Mouse (Mus musculus): Measurements from ENCODE around the gene Trio.
"Not testable (repeated sequence)": the region's sequence is repeated elsewhere in the genome, so short reads cannot be mapped to it uniquely, and the experiment has no call there.

The Trio gene

DNA sequence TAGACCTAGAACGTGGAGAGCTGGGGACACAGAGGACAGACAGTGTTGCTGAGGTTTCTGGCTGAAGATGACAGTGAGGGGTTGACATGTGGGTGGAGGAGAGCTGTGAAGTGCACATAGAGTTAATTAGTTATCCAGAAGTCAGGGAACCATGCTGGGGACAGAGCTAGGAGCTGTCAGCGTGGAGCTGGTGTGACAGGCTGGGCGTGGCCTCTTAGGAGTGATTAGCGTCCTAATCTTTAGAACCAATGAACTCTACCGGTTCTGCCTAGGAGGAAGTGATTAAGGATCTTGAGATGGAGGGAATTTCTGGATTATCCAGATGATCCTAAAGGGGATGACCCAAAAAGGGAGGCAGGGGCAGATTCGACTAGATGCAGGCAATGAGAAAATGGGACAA, 301.9 kb downstream of the Trio start:
- DNase-seq (ENCODE audit: low spot score in 2 of 2) = no peak

DNA sequence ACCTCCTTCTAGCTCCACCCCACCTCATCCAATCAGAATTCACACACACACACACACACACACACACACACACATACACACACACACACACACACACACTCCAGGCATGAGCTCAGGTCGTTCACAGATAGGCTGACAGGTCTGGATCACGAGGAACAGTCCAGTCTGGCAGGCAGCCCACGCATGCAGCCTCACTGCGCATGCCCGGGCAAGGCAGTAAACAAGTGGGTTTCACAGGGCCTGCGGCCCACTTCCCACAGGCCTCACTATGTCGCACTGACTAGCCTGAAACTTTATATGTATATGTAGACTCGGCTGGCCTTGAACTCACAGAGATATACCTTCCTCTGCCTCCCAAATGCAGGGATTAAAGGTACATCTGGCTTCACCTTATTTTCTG, 305.4 kb downstream of the Trio start:
- DNase-seq (ENCODE audit: low spot score in 2 of 2) = not testable (repeated sequence)

DNA sequence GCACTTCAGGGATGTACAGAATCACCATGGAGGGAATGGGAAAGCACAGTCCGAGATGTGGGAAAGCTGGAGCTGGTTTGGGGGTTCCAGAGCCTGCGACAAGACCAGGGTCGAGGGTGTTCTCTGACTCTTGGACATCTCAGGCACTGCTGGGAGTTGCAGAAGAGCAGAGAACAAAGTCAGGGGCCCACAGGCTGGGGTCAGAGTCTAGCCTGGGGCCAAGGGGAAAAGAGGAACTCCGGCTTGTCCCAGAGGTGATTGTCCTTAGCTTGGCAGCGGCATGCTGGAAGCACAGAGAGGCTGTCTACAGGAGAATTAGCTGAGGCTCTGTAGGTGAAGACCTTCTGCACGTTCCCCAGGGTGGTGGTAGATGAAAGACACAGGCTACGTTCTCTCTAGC, 307.0 kb downstream of the Trio start:
- no peak for DNase-seq (ENCODE audit: low spot score in 2 of 2)

DNA sequence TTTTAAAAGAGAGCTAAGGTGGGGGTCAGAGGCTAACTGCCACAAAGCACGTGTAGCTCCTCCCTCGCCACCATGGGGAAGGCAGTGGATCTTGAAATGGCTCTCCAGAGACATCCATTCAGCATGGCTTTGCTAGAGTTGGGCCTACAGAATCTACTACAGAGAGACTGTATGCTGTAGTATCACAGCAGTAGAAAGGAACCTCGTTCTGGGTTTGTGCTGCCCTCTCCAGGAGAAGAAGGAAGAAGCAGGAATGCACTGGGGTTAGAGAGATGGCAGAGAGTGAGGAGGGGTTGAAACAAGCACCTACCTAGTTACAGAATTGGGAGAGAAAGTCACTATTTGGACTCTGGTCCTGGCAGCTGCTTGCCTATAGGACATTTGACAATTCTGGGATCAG, 310.3 kb downstream of the Trio start:
- DNase-seq (ENCODE audit: low spot score in 2 of 2) = peak in 1 of 2 experiments; percentile 8

DNA sequence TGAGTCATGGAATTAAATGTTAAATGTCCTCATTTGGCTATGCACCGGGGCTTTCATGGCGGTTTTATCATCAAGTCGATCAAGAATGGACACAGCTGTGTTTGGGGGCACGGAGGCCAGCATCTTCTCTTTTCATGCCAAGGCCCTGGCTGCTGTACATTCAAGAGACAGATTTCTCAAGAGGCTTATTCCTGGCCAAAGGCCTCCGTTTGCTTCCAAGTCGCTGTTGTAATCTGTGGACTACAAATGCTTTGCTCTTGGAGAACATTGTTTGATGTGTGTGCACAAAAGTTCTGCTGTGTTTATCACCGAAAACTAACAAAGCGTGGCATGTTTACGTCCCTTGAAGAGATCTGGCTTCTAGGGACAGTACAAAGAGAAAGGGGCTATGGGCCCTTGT, 314.9 kb downstream of the Trio start:
- DNase-seq (ENCODE audit: low spot score in 2 of 2) = peak in 1 of 2 experiments; percentile 45

DNA sequence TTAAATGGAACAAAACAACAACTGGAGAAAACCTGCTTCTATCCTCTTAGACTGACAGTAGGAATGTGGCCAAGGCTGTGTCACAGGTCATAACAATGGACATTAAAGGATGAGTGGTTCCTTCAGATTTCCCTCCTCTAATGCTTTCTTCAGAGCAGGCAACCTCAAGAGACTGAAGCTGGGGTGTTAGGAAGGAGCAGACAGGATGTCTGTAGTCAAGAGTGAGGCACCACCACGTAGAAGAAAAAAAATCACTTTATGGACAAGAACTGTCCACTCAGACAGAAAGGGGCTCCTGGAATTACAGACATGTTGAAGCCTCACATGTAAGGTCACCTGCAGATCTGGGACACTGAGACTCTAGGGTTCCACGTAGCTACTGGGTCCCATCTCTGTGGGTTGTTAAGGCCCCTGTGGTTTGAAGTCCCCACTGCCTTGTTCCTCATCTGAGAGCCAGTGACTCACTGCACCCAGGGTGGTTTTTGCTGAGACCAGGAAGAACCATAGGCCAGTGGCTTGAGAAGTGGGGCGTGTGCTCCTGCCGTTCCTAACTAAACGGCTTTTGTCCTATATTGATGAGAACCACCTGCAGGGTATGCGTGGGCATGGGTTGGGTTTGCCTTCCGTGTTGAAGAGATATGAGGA, 316.6 kb downstream of the Trio start:
- DNase-seq (ENCODE audit: low spot score in 2 of 2) = no peak

DNA sequence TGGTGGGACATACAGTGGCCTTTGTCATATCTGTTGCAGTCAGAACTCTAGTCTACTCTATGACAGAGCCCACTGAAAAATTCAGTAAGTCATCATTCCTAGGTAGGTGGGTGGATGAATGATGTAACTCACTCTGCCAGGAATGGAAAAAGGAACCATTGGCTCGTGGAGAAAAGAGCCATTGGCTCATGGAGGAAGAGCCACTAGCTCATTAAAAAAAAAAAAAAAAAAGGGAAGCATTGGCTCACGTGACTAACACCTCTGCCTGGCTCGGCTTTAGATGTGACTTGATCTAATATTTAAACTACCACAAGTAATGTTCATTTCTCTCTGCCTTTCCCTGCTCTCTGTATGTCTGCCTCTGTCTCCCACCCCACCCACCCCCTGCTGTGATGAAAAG, 317.1 kb downstream of the Trio start:
- no peak for DNase-seq (ENCODE audit: low spot score in 2 of 2)

DNA sequence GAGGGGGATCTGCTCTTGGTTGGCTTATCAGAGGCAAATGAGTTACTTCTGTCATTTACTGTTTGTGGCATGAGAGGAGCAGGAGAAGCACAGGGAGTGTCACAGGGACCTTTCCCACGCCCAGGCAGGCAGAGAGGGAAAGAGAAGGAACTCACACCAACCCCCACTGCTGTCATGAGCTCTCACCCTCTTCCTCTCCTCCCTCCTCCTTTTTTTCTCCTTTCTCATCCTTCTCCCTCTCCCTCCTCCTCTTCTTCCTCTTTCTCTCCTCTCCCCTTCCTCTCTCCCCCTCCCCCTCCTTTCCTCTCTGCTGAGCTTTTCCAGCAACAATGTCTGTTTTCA, 322.7 kb downstream of the Trio start:
- no peak for DNase-seq (ENCODE audit: low spot score in 2 of 2)

DNA sequence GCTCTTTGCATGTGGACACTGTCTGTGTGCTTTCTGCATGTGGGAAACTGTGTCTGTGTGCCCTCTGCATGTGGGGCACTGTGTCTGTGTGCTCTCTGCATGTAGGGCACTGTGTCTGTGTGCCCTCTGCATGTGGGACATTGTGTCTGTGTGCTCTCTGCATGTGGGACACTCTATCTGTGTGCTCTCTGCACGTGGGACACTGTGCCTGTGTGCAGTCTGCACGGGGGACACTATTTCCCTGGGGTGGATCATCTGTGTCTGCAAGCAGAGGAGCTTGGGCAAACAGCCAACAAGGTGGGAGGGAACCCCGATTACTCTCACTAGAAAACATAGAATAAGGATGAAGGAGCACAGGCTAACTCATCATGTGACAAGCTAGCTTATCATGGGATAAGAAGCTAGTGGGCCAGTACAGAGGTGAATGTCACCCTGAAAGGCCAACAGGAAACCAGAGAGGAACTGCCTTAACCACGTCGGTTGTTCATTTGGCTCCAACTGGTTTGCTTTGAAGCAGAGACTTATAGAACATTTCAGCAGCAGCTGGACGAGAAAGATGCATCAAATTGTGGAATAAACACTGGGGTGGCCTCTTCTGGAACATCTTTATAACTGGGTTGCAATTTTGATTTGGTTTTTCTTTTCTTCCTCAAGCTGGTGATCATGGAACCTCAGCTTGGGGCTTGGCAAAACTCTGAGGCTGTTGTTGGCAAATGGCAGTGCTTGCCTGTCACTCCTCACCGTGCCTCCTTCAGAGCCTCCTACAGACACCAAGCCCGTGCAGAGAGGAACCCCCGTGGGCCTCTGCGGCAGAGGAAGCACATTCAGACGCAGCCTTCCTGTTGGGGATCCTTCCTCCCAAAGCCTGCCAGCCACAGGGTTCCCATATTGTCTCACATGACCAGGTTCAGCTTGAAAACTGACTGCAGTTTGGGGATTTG, 323.3 kb downstream of the Trio start:
- no peak for DNase-seq (ENCODE audit: low spot score in 2 of 2)

DNA sequence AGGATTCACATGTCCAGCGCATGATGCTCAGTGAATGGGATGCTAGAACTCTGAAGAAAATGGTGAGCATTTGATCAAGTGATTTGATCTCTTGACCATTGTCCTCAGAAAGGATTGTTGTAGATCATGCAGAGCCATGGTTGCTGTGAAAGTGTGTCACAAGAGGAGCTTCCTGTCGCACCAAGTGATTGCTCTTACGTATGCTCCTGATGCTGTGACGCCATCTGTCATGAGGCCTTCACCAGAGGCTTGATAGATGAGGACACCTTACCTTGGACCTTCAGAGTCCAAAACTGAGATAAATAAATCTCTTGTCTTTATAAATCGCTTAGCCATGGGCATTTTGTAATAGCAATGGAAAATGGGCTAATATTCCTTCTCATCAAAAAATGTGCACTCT, 328.0 kb downstream of the Trio start:
- no peak for DNase-seq (ENCODE audit: low spot score in 2 of 2)

DNA sequence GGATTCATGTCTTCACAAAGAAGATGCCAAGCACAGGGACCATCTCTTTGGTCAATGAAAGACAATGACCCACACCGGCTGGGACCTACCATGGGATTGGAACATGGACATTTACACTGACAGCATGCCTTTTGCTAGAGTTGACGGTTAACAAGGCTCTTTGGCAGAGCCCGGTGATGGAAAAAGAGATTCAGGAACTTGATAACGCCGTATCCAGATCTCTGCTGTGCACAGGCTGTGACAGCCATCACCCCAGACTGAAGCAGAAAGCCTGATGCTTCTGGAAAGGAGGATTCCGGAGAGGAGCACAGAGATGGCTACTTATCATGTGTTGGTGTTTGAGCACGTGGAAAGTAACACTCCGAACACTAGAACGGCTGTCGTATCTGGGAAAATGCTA, 332.4 kb downstream of the Trio start:
- DNase-seq (ENCODE audit: low spot score in 2 of 2) = no peak

DNA sequence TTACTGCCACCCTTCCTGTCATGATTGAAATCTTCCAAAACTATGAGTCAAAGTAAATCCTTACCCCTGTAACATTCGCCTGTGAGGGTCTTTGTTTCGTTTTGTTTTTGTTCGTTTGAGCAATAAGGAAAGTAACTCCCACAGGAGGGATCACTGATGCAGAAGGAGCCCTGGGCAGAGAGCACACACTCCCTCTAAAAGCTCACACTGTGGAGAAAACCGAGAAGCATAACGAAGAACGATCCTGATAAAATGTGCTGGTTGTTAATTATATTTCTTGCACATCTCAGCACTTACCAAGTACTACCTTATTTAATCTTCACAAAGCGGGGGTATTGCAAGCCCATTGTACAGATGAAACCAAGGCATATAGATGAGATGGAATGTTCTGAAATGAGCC, 333.5 kb downstream of the Trio start:
- DNase-seq (ENCODE audit: low spot score in 2 of 2) = no peak

DNA sequence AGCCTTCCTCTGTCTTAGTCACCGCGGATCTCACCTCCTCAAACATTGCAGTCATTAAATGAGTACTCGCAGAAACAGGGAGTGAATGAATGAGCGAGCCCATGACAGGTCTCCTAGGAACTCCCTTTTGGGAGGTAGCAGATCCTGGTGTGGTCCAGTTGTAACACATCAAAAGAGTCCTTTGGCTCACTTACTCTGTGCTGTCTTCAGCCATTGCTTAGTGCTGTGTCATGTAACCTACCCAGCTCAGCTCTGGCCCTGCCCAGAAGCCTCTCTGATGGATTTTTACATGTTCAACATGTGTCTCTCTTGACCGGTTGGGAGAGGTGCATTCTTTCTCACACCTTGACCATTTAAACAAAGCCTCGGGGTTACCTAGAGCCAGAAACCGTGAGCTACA, 334.4 kb downstream of the Trio start:
- no peak for DNase-seq (ENCODE audit: low spot score in 2 of 2)

DNA sequence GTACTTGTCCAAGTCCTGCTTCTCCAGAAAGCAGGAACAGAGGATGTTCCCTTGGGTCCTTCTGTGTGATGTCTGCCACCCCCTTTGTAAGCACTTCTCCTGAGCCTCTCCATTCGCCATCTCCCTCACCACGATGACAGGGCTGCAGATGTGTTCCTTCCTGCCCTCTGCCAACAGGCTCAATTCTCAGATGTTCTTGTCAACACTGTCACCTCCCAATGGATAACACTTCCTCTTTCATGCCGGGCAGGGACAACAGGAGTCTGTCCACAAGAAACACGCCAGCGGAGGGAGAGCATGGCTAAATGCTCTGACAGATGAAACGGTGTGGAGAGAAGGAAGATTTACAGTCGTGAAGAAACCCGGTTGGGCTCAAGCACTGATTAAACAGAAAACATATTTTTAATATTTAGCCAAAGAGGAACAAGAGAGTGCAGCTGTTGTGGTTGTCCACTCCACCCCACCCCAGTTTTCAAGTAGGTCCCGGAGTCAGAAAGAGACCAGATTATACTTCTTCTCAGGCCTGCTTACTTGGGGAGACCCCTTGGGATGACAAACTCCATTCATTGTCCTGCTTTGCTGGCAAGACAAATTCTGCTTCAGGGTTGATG, 337.5 kb downstream of the Trio start:
- no peak for DNase-seq (ENCODE audit: low spot score in 2 of 2)

DNA sequence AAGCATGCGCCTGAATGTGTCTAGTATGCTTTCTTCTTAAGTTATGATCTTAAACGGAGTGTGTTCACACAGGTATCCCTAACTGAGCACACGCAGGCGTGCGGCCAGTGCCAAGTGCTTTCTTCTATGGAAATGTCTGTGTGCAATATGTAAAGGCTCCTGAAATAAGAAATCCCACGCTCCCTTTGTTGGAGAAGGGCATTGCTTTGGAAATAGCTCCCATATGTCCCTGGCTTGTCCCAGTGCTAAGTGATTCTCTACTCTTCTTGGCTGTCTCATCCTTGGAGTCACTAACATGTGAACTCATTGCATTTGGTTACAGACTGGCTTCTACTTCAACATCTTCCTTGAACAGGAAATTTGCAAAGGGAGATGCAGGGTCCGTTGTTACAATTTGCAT, 340.8 kb downstream of the Trio start:
- DNase-seq (ENCODE audit: low spot score in 2 of 2) = no peak

DNA sequence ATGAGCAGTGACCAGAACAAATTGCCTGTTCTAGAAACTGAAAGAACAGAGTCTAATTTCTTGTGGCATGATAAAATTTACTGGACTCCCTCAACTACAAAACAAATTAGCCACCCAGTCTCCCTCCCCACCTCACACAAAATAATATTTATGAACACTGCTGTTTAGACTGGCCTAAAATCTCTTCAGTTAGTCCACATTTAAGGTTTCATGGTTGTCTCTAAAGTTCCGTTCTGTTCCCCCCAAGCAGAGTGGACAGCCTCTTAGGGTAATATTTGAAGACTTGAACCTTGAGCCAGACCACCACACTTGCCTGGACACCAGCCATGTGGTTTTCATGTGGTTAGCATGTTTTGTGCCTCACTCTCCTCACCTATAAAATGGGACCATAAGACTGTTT, 342.4 kb downstream of the Trio start:
- no peak for DNase-seq (ENCODE audit: low spot score in 2 of 2)

DNA sequence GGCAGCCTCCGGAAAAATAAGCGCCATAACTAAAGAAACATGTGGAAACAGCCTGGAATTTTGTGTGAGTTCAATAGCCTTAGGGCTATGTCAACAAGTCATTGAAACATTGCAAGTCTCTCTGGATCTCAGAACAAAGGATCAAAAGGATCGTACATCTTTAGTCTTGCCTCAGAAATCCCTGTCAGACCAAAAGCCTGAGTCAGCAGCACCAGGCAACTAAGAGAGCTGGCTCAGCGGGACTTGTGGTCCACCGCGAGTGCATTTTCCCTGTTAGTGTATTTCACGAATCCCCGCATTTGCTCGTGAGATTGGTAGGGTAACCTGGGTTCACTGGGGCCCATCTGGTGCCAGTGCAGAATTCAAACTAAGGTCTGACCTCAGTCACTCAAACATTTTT, 343.0 kb downstream of the Trio start:
- DNase-seq (ENCODE audit: low spot score in 2 of 2) = no peak

DNA sequence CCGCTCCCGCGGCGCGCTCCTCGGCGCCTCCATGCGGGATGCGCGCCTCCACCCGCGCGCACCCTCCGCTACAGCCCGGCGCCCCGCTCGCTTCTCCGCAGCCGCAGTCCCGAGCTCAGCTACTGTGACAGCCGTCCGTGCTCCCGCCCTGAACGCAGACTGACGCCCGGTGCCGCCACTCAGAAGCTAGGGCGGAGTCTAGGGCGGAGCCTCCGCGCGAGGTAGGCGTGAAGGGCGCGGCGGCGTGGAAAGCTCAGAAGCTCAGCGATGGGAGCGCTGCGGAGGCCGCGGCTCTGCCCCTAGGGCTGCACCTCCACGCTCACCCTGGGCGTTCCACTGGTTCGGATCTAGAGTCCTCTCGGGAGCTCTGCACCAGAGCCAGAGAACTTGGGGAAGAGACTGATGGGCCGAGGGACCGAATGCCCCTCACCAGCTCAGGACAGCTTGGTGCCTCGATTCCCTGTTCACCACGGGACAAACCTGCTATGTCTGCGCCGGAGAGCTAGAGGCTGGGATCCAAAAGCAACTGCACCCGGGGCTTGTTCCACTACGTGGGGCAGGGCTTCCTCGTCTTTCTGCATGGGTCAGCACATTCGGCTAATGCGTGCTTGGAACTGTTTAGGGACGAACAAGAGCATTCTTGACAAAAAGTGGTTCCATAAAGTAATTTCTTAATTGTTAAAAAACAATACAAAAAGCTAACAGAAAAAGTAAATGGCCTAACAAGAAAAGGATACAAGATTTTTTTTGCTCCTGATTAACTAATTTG, 344.0 kb downstream of the Trio start, which contains the start of gene Otulinl:
Gene Otulinl, minus strand, starts transcription at position 161 of the 769 bp plus-strand sequence.
- DNase-seq (ENCODE audit: low spot score in 2 of 2) = peak; percentile 90 to 99

DNA sequence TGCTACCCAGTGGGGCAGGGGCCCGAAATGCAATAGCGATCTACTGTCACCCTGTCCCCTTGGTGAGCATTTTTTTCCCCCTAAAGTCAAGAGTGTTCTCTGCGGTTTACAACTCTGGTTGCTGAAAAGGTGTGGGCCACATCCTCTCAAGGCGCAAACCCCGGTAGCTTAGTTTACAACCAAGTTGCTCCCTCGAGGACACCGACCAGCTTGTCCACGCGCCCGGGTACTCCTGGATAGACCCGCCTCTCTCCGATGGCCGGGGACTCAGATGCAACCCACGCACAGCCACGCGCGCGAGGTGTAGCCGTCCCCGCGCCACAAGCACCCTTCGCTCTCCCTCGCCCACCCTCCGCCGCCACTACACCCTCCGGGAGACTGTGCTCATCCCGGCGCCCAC, 344.7 kb downstream of the Trio start:
- no peak for DNase-seq (ENCODE audit: low spot score in 2 of 2)

All from urinary bladder, adult 18-20 months (tissue).